Mouse (Mus musculus) yolk sac, embryonic 10.5 days (tissue): Measurements from ENCODE around the gene Psapl1.

Experiments
- DNase-seq: peaks from one replicate; pipeline ENCODE4 v3.0.0-alpha.2; 2017; ENCODE audit warnings: low spot score

The Psapl1 gene

GRCm38 (mm10) chr5:36203916-36204315 lies at the start of gene Psapl1:
TSS of gene Psapl1 (plus strand) at chr5:36204021.
- DNase-seq: no peak

GRCm38 (mm10) chr5:36154879-36155485 lies 48.8 kb upstream of the Psapl1 start:
- DNase-seq: no peak

- no peak for DNase-seq
These were observed 38.2 kb upstream of the Psapl1 start for GRCm38 (mm10) chr5:36165424-36166302.

- DNase-seq: no peak
These were observed 37.3 kb upstream of the Psapl1 start for GRCm38 (mm10) chr5:36166346-36167013.

GRCm38 (mm10) chr5:36168963-36169650 lies 34.7 kb upstream of the Psapl1 start:
- no peak for DNase-seq

- no peak for DNase-seq
These were observed 29.2 kb upstream of the Psapl1 start for GRCm38 (mm10) chr5:36174569-36175115.

- DNase-seq: no peak
These were observed 27.4 kb upstream of the Psapl1 start for GRCm38 (mm10) chr5:36176409-36176808.

GRCm38 (mm10) chr5:36176873-36177272 lies 26.9 kb upstream of the Psapl1 start:
- no peak for DNase-seq

- no peak for DNase-seq
These were observed 25.6 kb upstream of the Psapl1 start for GRCm38 (mm10) chr5:36178215-36178614.

GRCm38 (mm10) chr5:36178785-36179184 lies 25.0 kb upstream of the Psapl1 start:
- no peak for DNase-seq

GRCm38 (mm10) chr5:36179708-36180107 lies 24.1 kb upstream of the Psapl1 start:
- no peak for DNase-seq

GRCm38 (mm10) chr5:36182326-36182725 lies 21.5 kb upstream of the Psapl1 start:
- DNase-seq: no peak

GRCm38 (mm10) chr5:36186294-36187053 lies 17.3 kb upstream of the Psapl1 start:
- no peak for DNase-seq

GRCm38 (mm10) chr5:36188310-36188709 lies 15.5 kb upstream of the Psapl1 start:
- DNase-seq: no peak

GRCm38 (mm10) chr5:36191285-36191684 lies 12.5 kb upstream of the Psapl1 start:
- no peak for DNase-seq

- no peak for DNase-seq
These were observed 11.9 kb upstream of the Psapl1 start for GRCm38 (mm10) chr5:36191876-36192275.

- no peak for DNase-seq
These were observed 11.1 kb upstream of the Psapl1 start for GRCm38 (mm10) chr5:36192677-36193076.

- DNase-seq: no peak
These were observed 9.2 kb upstream of the Psapl1 start for GRCm38 (mm10) chr5:36194631-36195030.

- no peak for DNase-seq
These were observed 8.4 kb upstream of the Psapl1 start for GRCm38 (mm10) chr5:36195436-36195835.

GRCm38 (mm10) chr5:36199519-36199918 lies 4.3 kb upstream of the Psapl1 start:
- no peak for DNase-seq

GRCm38 (mm10) chr5:36202781-36203180 lies 1.0 kb upstream of the Psapl1 start:
- DNase-seq: no peak
